Mouse (Mus musculus) cortical plate, adult 2 months (tissue): ENCODE data around the gene Nkiras1.
"Not testable (repeated sequence)": the region's sequence is repeated elsewhere in the genome, so short reads cannot be mapped to it uniquely, and the experiment has no call there.

Experiments used
- CTCF ChIP-seq: fragments of 200-500 bp; IDR thresholded peaks from 2 replicates; pipeline ENCODE4 v1.5.1; 2011; ENCODE audit warnings: mild to moderate bottlenecking, control low read depth, low read length; ENCODE audit not compliant: insufficient read depth; ENCODE audit errors: extremely low read depth
- POLR2A ChIP-seq: fragments of 200-500 bp; IDR thresholded peaks from 2 replicates; pipeline ENCODE4 v1.6.1; 2011; ENCODE audit warnings: mild to moderate bottlenecking, low read length, control low read depth; ENCODE audit not compliant: insufficient read depth; ENCODE audit errors: extremely low read depth

GRCm38 (mm10) chr14:18229751-18230150 is 41.2 kb upstream of the Nkiras1 start:
- TF ChIP-seq CTCF, POLR2A: not testable (repeated sequence)
